Mouse (Mus musculus) layer of hippocampus, adult 9-11 months (tissue): ENCODE measurements around the gene Ssbp3.
A peak's percentile ranks its signal among the peaks of the same experiment; 100 is the strongest.

Experiments
- DNase-seq: peaks from one replicate; pipeline ENCODE4 v3.0.0; 2022

The Ssbp3 gene

GRCm38 (mm10) chr4:107063214-107063613 is 152.7 kb downstream of the Ssbp3 start:
- DNase-seq = no peak

DNA sequence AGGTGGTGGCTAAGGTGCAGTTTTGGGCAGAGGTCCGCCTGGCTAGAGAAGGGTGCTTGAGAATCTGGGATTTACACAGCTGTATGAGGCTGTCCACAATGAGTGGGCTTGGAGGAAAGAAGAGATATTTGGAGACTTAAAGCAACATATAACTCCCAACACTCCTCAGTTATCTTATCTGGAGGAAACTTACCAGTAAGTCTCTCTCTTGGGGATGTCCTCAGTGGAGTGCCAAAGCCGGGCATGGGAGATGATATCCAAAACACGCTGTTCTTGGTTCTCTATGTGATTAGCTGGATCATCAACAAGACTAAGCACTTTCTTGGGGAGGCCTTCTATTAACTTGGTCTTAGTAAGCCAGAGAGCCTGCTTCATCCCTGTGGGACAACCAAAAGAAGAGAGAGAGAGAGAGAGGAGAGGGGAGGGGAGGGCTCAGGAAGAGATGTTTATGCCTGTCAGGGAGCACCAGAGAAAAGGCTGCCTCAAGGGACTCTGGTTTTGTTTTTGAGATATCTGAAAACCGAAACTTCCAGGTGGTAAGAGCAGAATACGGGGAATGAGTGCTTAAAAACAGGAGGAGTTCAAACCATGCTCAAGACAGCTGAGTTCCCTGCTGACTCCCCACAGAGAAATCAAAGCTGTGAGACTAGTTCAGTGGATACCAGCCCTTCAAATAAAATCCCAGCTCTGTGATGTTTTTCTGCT is 154.0 kb downstream of the Ssbp3 start:
- no peak for DNase-seq

- DNase-seq = peak; percentile 96
Observed at GRCm38 (mm10) chr4:107066252-107067124, 156.0 kb downstream of the Ssbp3 start, which contains the start of the genes Mrpl37 and Cyb5rl. Mrpl37 (minus strand) TSS chr4:107066868. Cyb5rl (plus strand) TSS chr4:107066988.

DNA sequence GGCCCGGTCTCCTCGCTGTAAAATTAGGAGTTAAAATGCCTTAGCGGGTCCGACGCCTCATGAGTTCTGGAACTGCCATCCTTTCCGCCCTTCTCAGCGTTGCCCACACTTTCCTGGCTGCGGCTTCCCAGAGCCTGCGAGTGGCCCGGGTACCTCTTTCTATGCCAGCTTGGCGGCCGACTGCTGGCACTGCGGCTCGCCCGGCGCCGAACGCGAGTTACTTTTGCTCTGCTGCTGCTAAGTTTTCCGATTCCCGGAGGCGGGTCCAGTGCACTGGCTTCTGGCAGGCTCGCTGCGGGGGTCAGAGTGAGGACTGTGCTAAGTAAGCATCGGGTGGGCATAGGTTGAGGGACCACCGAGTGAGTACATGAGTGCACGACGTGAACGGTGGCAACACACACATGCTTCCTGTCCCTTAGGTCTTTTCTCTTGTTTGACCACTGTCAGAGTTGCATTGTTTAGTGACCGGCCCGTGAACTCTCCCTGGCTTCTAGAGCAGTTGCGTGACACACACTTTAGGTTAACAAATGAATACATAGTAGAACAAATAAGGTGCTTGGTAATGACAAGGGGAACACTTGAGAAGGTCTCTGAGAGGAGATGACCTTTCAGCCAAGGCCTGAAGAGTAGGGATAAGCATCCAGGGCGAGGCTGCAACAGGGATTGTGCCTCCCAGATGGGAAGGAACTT is 156.8 kb downstream of the Ssbp3 start:
- no peak for DNase-seq

DNA sequence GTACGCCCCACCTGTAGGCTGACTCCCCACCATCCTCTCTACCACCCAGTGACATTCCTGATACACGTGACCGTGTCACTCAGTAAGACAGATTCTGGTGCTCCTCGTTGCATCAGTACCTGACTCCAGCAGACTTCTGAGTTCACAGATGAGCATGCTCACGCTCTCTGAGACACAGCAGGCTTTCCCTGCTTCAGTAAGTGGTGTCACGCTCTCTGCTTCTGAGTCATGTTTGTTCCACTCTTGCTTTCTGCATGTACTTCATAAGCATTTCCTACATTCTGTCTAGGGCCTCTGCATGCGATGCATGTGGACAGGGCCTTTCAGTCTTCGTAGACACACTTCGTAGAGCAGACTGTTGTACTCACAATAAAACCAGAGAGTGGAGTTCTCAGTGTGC is 161.8 kb downstream of the Ssbp3 start:
- no peak for DNase-seq

DNA sequence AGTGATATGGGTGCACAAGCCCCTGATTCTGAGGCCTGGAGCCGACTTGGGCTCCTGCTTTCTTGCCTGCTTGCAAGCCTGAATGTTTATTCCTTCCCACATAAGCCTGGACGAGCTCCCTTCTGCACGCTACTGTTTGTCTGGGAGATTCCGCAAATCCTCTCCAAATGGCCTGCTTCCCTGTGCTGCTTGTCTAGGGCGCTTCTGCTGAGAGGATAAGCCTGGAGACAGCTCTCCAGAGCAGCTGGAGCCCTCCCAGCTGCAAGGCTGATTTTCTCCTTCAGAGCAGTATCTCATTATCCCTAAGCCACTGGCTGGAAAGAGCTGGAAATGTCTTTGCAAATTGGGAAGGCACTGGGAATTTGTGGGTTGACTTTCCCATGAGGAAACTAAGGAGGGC is 165.0 kb downstream of the Ssbp3 start:
- peak; percentile 32 for DNase-seq

GRCm38 (mm10) chr4:107078894-107079293 is 168.4 kb downstream of the Ssbp3 start:
- DNase-seq = no peak

DNA sequence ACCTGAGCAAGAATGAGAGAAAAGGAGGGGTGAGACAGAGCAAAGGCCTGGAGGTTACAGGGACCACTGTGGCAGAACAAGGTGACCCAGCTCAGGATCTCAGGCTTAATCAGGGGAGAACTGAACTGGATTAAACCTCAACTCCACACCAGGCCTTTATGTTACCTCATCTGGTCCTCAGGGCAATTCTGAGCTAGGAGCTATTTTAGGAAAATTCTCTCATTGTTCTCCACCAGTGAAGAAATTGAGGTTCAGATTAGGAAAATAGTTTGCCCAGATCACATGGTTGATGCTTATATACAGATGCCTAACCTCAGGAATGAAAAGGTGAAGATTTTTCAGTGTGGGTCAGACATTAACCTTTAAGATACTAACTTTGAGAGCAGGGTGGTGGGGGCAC is 169.2 kb downstream of the Ssbp3 start:
- no peak for DNase-seq

DNA sequence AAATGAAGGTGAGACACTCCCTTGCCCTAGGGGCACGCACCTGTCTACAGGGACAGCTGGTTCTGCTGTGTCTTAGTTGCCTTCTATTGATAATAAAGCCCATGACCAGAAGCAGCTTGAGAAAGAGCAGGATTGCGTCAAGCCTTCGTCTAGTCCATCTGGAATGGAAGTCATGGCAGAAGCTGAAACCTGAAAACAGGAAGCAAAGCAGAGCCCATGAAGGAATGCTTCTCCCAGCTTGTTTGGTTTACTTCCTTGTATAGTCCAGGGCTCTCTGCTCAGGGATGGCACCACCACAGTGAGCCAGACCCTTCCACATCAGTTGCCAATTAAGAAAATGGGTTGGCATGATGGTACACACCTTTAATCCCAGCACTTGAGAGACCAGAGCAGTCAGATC is 171.7 kb downstream of the Ssbp3 start:
- peak; percentile 14 for DNase-seq

DNA sequence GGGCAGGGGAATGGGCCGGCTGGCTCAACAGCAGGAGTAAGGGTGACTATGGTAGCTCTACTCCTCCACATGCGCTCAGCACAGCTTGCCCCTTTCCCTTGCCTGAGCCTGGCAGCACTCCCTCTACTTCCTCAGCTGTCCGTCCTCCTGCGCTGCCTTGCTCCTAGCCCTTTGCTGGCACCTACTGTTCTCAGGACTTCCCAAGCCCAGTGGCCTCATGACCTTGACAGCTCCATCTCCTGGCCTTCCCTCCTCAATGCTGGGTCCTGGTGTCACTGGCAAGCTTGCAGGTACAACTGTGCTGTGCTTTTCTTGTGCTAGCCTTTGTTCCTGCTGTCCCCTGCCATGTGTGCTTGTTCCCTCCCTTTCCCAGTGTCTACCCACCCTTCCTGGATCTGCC is 172.6 kb downstream of the Ssbp3 start:
- DNase-seq = no peak

GRCm38 (mm10) chr4:107084343-107084742 is 173.8 kb downstream of the Ssbp3 start:
- no peak for DNase-seq

DNA sequence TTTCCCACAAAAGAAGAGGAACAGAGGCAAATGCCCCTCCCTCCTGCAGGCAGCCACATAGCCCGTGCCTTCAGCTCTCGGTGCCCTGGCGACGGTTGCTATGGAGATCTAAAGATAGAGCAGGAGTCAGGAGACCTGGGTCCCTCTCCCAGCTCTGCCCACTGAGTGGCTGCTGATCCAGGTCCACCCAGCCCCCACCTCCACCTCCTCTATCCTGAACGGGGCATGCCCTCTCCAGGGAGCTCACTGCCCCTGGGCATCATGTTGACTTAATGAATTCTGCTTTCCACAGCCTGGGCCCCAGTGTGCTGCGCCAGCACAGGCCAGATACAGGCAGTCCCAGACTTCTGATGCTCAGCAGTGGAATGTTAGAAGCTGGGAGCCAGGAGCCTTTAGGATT is 174.4 kb downstream of the Ssbp3 start:
- peak; percentile 92 for DNase-seq

DNA sequence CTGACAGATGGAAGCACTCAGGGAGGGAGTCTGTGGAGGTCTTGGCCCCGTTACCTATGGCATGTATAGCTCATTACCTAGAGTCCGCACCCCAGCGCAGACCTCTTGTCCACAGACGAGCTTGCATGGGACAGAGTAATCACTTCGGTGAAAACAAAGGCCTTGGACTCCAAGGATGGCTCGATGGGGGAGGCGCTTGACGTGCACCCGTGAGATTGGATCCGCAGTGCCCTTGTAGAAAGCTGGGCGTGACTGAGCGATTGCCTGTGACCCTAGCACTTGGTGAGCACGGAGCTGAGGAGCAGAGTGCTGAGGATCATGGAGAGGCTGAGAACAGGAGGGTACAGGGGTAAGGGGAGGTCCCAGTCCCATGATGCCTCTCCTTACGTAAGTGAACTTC is 181.2 kb downstream of the Ssbp3 start:
- no peak for DNase-seq

- DNase-seq = no peak
Observed at GRCm38 (mm10) chr4:107094484-107095187, 184.1 kb downstream of the Ssbp3 start.

DNA sequence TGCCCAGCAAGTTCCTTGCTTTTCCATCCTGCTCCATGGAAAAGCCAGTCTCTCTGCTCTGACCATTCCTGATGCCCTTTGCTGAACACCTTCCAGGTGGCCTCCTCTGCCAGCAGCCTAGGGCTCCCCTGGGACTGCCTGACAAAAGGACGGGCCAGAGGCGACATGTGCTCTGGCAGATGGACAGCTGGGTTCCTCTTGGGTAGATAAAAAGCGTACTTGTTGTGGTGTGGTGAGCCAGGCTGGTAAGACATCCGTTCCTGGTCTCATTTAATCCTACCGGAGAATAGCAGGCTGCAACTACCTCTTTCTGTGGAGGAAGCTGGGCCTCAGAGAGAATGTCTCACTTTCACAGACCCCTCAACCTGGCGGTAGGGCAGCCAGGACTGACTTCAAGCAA is 185.5 kb downstream of the Ssbp3 start:
- DNase-seq = no peak

DNA sequence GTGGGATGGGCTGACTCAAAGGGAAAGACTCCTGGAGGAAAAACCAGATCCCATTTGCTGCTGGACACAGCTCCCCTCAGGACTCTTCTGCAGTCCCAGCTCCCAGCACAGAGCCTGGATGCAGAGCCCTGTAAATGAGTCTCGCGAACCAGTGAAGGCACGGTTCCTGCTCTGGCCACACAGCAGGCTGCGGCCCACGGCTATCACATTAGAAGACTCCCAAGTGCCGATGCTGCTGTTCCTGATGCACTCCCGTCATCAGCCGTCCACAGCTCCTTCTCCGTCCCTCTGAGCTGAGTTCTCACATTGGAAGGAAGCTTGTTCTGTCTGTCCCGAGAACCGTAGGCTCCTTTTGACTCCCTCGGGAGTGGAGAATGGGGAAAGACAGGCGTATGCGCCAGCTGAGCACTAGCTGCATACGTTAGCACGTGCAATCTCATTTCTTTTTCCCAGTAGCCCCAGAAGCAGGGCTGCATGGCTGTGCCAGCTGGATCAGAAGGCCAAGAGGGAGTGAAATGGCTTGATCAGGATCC is 186.4 kb downstream of the Ssbp3 start, which contains the start of gene Cdcp2:
TSS of gene Cdcp2 (plus strand) at position 51 of the 533 bp plus-strand sequence.
- no peak for DNase-seq

- DNase-seq = no peak
Observed at GRCm38 (mm10) chr4:107097871-107098270, 187.4 kb downstream of the Ssbp3 start.

DNA sequence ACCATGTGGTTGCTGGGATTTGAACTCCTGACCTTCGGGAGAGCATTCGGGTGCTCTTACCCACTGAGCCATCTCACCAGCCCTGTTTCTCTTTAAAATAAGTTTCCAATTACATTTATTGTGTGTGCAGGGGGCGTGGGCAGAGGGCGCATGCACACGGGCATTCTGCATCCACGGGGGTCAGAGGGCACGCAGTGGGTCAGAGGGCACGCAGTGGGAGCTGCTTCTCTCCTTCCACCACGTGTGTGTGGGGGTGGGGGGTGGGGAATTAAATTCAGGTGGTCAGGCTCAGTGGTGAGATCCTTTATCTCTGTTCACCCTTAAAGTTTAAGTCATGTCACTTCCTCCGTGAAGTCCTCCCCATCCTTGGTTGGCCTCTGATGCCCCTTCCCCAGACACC is 187.9 kb downstream of the Ssbp3 start:
- DNase-seq = no peak

DNA sequence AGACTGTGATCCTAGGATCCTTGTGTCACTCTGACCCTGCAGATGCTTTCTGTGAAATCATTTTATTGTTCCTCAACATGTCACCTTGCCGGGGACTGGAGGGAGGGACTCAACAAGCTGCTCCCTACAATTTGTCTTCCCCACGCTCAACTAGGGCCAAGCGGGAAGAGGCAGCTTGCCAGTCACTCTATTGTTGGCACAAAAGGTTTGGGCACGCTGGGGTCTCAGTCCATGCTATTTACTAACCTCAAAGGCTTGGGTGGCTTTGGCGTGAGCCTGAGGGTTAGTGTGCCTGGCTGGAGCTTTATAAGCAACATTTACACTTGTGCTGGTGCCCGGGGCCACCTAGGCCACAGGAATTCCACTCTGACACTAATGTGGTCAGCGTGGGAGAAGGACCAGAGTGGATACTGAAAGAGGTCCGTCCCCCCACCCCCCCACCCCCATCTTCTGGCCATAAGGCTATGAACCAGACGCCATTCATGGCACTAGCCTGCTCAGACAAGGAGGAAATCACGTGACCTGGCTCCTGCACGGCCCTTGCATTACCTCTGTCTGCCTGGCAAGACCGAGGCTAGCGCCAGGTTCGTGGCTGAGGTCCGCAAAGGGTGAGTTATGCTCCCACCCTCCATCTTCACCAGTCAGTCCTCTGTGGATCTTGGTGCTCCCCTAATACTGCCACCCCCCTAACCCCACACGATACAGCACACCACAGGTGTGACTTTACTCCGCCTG is 188.5 kb downstream of the Ssbp3 start:
- no peak for DNase-seq
